12 mouse cellular contexts compared by ENCODE assay signal in genomic region chr2:152572114-152572794, GRCm38 (mm10). TPM values are rescaled to one million over a fixed set of nuclear protein-coding genes. Genes with fewer than 3 reads are reported as not detected.
DNase-seq lines count a peak whose midpoint lies in the region; ATAC-seq and TF ChIP-seq lines count a peak whose summit lies in the region.
"Had no signal": no experiment of that assay in that cellular context is flagged by ENCODE, and none has a peak within 500 bp of the region (broad histone marks: within the 10 kb centered on the region; RNA-seq: fewer than 3 reads in every experiment).

Defb21 (plus strand) TSS chr2:152572744.

- no peaks in the 10 kb centered on the region for H3K36me3 ChIP-seq in forebrain, embryonic 11.5 days (ENCODE audit: control insufficient read depth, insufficient read depth, low read length)
- H3K36me3 ChIP-seq in forebrain, embryonic 15.5 days = no peaks in the 10 kb centered on the region
- no peaks in the 10 kb centered on the region for H3K36me3 ChIP-seq in MEL (ENCODE audit: control insufficient read depth in 1 of 2, insufficient read depth in 2 of 2, low read length in 2 of 2)
- no peaks in the 10 kb centered on the region for H3K36me3 ChIP-seq in splenic B cell, adult 2 months (ENCODE audit: control insufficient read depth, insufficient read depth, low read length, poor library complexity, severe bottlenecking)
- no peaks in the 10 kb centered on the region for H3K36me3 ChIP-seq in kidney, embryonic 15.5 days
- H3K36me3 ChIP-seq: hindbrain, embryonic 15.5 days; midbrain, embryonic 12.5 days had no signal

- H3K4me3 ChIP-seq in forebrain, embryonic 11.5 days (ENCODE audit: low read depth, low read length) = no peak within 1 kb of the TSS
- no peak within 1 kb of the TSS for H3K4me3 ChIP-seq in forebrain, embryonic 15.5 days
- no peak within 1 kb of the TSS for H3K4me3 ChIP-seq in lung, adult 2 months (replicated peaks; ENCODE audit: extremely low read depth, low read depth, low read length)
- no peak within 1 kb of the TSS for H3K4me3 ChIP-seq in MEL (ENCODE audit: control insufficient read depth in 1 of 2, insufficient read depth in 1 of 2, low read depth in 2 of 2, low read length in 2 of 2)
- no peak within 1 kb of the TSS for H3K4me3 ChIP-seq in kidney, embryonic 15.5 days (replicated peaks)
- H3K4me3 ChIP-seq: hindbrain, embryonic 15.5 days; midbrain, embryonic 12.5 days had no signal

- H3K4me1 ChIP-seq in forebrain, embryonic 11.5 days (replicated peaks; ENCODE audit: control insufficient read depth, insufficient read depth, low read length) = no peaks in the 10 kb centered on the region
- no peaks in the 10 kb centered on the region for H3K4me1 ChIP-seq in forebrain, embryonic 15.5 days
- no peaks in the 10 kb centered on the region for H3K4me1 ChIP-seq in lung, adult 2 months (ENCODE audit: control insufficient read depth, insufficient read depth, low read length)
- no peaks in the 10 kb centered on the region for H3K4me1 ChIP-seq in MEL (ENCODE audit: control insufficient read depth in 1 of 2, insufficient read depth in 2 of 2, low read length in 2 of 2)
- H3K4me1 ChIP-seq in kidney, embryonic 15.5 days = 0 out of 2 replicates have a peak, but pooled peaks cover 2% of the 10 kb centered on the region
- H3K4me1 ChIP-seq: hindbrain, embryonic 15.5 days; midbrain, embryonic 12.5 days had no signal

- no peak within 1 kb of the TSS for H3K9ac ChIP-seq in forebrain, embryonic 11.5 days (ENCODE audit: low read length)
- no peak within 1 kb of the TSS for H3K9ac ChIP-seq in forebrain, embryonic 15.5 days (replicated peaks)
- no peak within 1 kb of the TSS for H3K9ac ChIP-seq in MEL (ENCODE audit: control insufficient read depth, low read depth, low read length, poor library complexity, severe bottlenecking)
- H3K9ac ChIP-seq in kidney, embryonic 15.5 days = no peak within 1 kb of the TSS
- H3K9ac ChIP-seq: hindbrain, embryonic 15.5 days; midbrain, embryonic 12.5 days had no signal

- ATAC-seq in forebrain, embryonic 11.5 days (replicated peaks; ENCODE audit: low FRiP score) = no peak
- no peak for ATAC-seq in forebrain, embryonic 15.5 days (replicated peaks)
- no peak for ATAC-seq in kidney, embryonic 15.5 days (replicated peaks; ENCODE audit: low FRiP score)
- ATAC-seq: forebrain, embryonic 16.5 days had no signal

- TF ChIP-seq RAD21 in MEL (IDR thresholded peaks at IDR 0.05; ENCODE audit: low read depth, low read length) = no peak; the same call in 1 of the 2 replicates

- TF ChIP-seq CTCF in lung, adult 2 months (IDR thresholded peaks at IDR 0.05; ENCODE audit: insufficient read depth, low read length) = 0 out of 2 replicates have a peak, but pooled peaks have one; percentile 17
- peak; percentile 55 to 70 (median 60) for TF ChIP-seq CTCF in MEL (IDR thresholded peaks at IDR 0.05 in 2 of 3, conservative IDR thresholded peaks at IDR 0.05 in 1 of 3; ENCODE audit: control insufficient read depth in 1 of 3, insufficient read depth in 1 of 3, low read depth in 2 of 3, low read length in 3 of 3, poor library complexity in 1 of 3, severe bottlenecking in 1 of 3)

- no peaks in the 10 kb centered on the region for H3K27me3 ChIP-seq in forebrain, embryonic 11.5 days (ENCODE audit: control insufficient read depth, insufficient read depth, low read length)
- no peaks in the 10 kb centered on the region for H3K27me3 ChIP-seq in forebrain, embryonic 15.5 days
- H3K27me3 ChIP-seq in MEL (ENCODE audit: control insufficient read depth in 1 of 2, insufficient read depth in 2 of 2, low read length in 2 of 2) = peaks cover 8 to 15% of the 10 kb centered on the region in 2 experiments
- H3K27me3 ChIP-seq in splenic B cell, adult 2 months (ENCODE audit: control insufficient read depth, insufficient read depth, low read length, poor library complexity, severe bottlenecking) = no peaks in the 10 kb centered on the region
- H3K27me3 ChIP-seq in kidney, embryonic 15.5 days = no peaks in the 10 kb centered on the region
- H3K27me3 ChIP-seq: hindbrain, embryonic 15.5 days; midbrain, embryonic 12.5 days had no signal

- peak; percentile 56 for DNase-seq in forebrain, embryonic 11.5 days (ENCODE audit: low spot score)
- no peak for DNase-seq in lung, adult 2 months
- DNase-seq in lung, postnatal 14 days = no peak
- DNase-seq in MEL (ENCODE audit: low read depth, low spot score) = peak; percentile 37
- peak; percentile 9 for DNase-seq in splenic B cell, adult 2 months (ENCODE audit: low read depth, low spot score)
- DNase-seq in urinary bladder, postnatal 10 days (ENCODE audit: low spot score) = no peak
- DNase-seq: cerebellum, adult 9-11 months had no signal

- no peak for TF ChIP-seq POLR2A in lung, adult 2 months (IDR thresholded peaks at IDR 0.05; ENCODE audit: borderline replicate concordance, extremely low read depth, low read depth, low read length)
- TF ChIP-seq POLR2A in MEL (IDR thresholded peaks at IDR 0.05; ENCODE audit: control insufficient read depth in 1 of 2, insufficient read depth in 1 of 2, low read depth in 1 of 2, low read length in 2 of 2, poor library complexity in 1 of 2) = no peak

- WGBS in forebrain, embryonic 11.5 days = 61% methylated on average over 11 of the region's 11 CpGs
- WGBS in forebrain, embryonic 15.5 days = 63% methylated on average over 11 of the region's 11 CpGs
- WGBS in lung, adult 2 months = 58% methylated on average over 11 of the region's 11 CpGs
- WGBS in kidney, embryonic 15.5 days = 66% methylated on average over 11 of the region's 11 CpGs

- H3K27ac ChIP-seq in forebrain, embryonic 11.5 days (ENCODE audit: low read depth, low read length) = no peak within 1 kb of the TSS
- no peak within 1 kb of the TSS for H3K27ac ChIP-seq in forebrain, embryonic 15.5 days (replicated peaks)
- H3K27ac ChIP-seq in MEL (ENCODE audit: control insufficient read depth, low read depth, low read length) = no peak within 1 kb of the TSS
- H3K27ac ChIP-seq in kidney, embryonic 15.5 days = no peak within 1 kb of the TSS
- H3K27ac ChIP-seq: hindbrain, embryonic 15.5 days; midbrain, embryonic 12.5 days had no signal

- TF ChIP-seq EP300 in MEL (IDR thresholded peaks at IDR 0.05; ENCODE audit: low read depth in 1 of 2, low read length in 2 of 2) = no peak

- no peaks in the 10 kb centered on the region for H3K79me2 ChIP-seq in MEL (ENCODE audit: control insufficient read depth, insufficient read depth, low read length, poor library complexity)

- no peaks in the 10 kb centered on the region for H3K9me3 ChIP-seq in forebrain, embryonic 11.5 days (ENCODE audit: control insufficient read depth, low read length)
- no peaks in the 10 kb centered on the region for H3K9me3 ChIP-seq in forebrain, embryonic 15.5 days
- H3K9me3 ChIP-seq in MEL (replicated peaks; ENCODE audit: insufficient read depth, low read length) = no peaks in the 10 kb centered on the region
- no peaks in the 10 kb centered on the region for H3K9me3 ChIP-seq in kidney, embryonic 15.5 days (replicated peaks)
- H3K9me3 ChIP-seq: hindbrain, embryonic 15.5 days; midbrain, embryonic 12.5 days had no signal

- no peak within 1 kb of the TSS for H3K4me2 ChIP-seq in forebrain, embryonic 11.5 days (ENCODE audit: low read depth, low read length, severe bottlenecking)
- H3K4me2 ChIP-seq in forebrain, embryonic 15.5 days (replicated peaks) = no peak within 1 kb of the TSS
- H3K4me2 ChIP-seq in kidney, embryonic 15.5 days = no peak within 1 kb of the TSS
- H3K4me2 ChIP-seq: hindbrain, embryonic 15.5 days; midbrain, embryonic 12.5 days had no signal

TF ChIP-seq in MEL, 35 proteins besides CTCF, POLR2A, EP300 and RAD21:
- TF ChIP-seq CHD2 (IDR thresholded peaks at IDR 0.05; ENCODE audit: low read length) (no peak), SMC3 (IDR thresholded peaks at IDR 0.05; ENCODE audit: low read depth, low read length) (peak; percentile 42), KAT2A (conservative IDR thresholded peaks at IDR 0.05; ENCODE audit: low read depth, low read length) (no peak)

RNA-seq across cellular contexts. Expression of gene Defb21, which starts in this region (rescaled TPM):
- polyA plus RNA-seq in forebrain, embryonic 11.5 days (2014; fragmentation: Nextera tagmentation; extraction: Ambion mirVana) = not detected in 2 replicates
- polyA plus RNA-seq in forebrain, embryonic 15.5 days (2015; fragmentation: Nextera tagmentation; extraction: Ambion mirVana) = not detected in 2 replicates
- not detected in 2 replicates for polyA plus RNA-seq in lung, adult 2 months (2012; rRNA removed)
- not detected in 2 replicates for total RNA-seq in MEL (2012; rRNA removed)
- not detected for polyA plus RNA-seq in MEL (2012; ENCODE audit: insufficient read depth in 1 of 2, insufficient read length in 2 of 2, low read depth in 1 of 2, low replicate concordance in 2 of 2, missing spikeins in 1 of 2)
- polyA plus RNA-seq in kidney, embryonic 15.5 days (2015; fragmentation: Nextera tagmentation; extraction: Ambion mirVana) = not detected in 2 replicates
- polyA plus RNA-seq: forebrain, embryonic 16.5 days; hindbrain, embryonic 15.5 days; midbrain, embryonic 12.5 days had no signal

Comparison
In these comparisons a context has a peak if more than half of its experiments do, and no peak if none do; other contexts are left out.
1. Peak in DNase-seq in forebrain, embryonic 11.5 days; RNA of the gene not detected or under 1 TPM.
2. Peak in DNase-seq in MEL; RNA of the gene not detected or under 1 TPM.